2 mouse cellular contexts compared by ENCODE assay signal in the genomic region with DNA sequence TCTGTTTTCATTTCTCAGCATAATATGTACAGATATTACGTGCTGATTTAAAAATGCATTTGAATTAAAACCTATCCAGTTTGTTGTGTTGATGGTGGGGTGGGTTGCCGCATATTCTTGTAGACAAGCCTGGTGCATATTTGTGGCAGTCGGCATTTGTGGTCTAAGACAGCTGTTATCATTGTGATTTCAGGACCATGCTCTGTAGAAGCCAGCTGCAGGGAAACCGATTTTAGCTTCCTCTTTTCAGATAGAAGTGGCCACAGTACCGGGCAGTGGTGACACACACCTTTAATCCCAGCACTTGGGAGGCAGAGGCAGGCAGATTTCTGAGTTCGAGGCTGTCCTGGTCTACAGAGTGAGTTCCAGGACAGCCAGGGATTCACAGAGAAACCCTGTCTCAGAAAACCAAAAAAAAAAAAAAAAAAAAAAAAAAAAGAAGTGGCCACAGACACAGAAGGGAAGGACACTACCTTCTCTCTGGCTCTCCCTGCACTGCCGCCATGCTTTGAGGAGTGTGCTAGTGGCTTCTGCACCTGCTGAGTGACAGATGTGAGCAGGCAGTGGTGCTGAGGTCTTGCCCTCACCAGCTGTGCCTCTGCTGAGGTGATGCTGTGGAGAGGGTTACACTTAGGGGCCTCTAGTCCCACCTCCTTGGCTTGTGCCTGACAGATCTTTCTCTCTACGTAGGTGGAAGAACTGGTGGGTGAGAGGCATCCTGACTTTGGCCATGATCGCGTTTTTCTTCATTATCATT.
A peak's percentile ranks its signal among the peaks of the same experiment; 100 is the strongest.
TF ChIP-seq lines count a peak whose summit lies in the region.

No protein-coding gene starts in this region.

TF ChIP-seq in MEL, 35 proteins besides CTCF, POLR2A, EP300 and RAD21 (continued from another document):
- no peak for TF ChIP-seq USF2 (IDR thresholded peaks at IDR 0.05; ENCODE audit: borderline replicate concordance in 1 of 2, insufficient read depth in 1 of 2, low read depth in 1 of 2, low read length in 2 of 2)
- peak; percentile 80 for TF ChIP-seq GATA1 (IDR thresholded peaks at IDR 0.05; ENCODE audit: low read depth, low read length)
- TF ChIP-seq MAFK (IDR thresholded peaks at IDR 0.05; ENCODE audit: borderline replicate concordance, low read depth, low read length), result no peak
- no peak for TF ChIP-seq SMC3 (IDR thresholded peaks at IDR 0.05; ENCODE audit: low read depth, low read length)
- no peak; the same call in 1 of the 2 replicates for TF ChIP-seq BHLHE40 (IDR thresholded peaks at IDR 0.05; ENCODE audit: borderline replicate concordance, low read depth, low read length)
- TF ChIP-seq CHD2 (IDR thresholded peaks at IDR 0.05; ENCODE audit: low read length), result no peak
- TF ChIP-seq MAX (IDR thresholded peaks at IDR 0.05; ENCODE audit: low read length), result no peak
- peak; percentile 55; the same call in 1 of the 2 replicates for TF ChIP-seq SIN3A (IDR thresholded peaks at IDR 0.05; ENCODE audit: low read length)
- peak; percentile 89 for TF ChIP-seq RCOR1 (IDR thresholded peaks at IDR 0.05; ENCODE audit: low read depth, low read length)
- TF ChIP-seq ZKSCAN1 (IDR thresholded peaks at IDR 0.05; ENCODE audit: low read depth, low read length), result no peak
- no peak for TF ChIP-seq NRF1 (IDR thresholded peaks at IDR 0.05; ENCODE audit: insufficient read depth, low read depth, low read length, poor library complexity, severe bottlenecking)
- TF ChIP-seq MYB (IDR thresholded peaks at IDR 0.05; ENCODE audit: low read depth, low read length), result 0 out of 2 replicates have a peak, but pooled peaks have one; percentile 29
- TF ChIP-seq ZNF384 (IDR thresholded peaks at IDR 0.05; ENCODE audit: low read depth, low read length), result no peak; the same call in 1 of the 2 replicates
- TF ChIP-seq UBTF (IDR thresholded peaks at IDR 0.05; ENCODE audit: borderline replicate concordance, insufficient read depth, low read depth, low read length), result no peak
- peak; percentile 93 for TF ChIP-seq TAL1 (IDR thresholded peaks at IDR 0.05; ENCODE audit: low read length)
- peak; percentile 92 for TF ChIP-seq TCF12 (IDR thresholded peaks at IDR 0.05; ENCODE audit: low read depth, low read length)
- TF ChIP-seq USF1 (IDR thresholded peaks at IDR 0.05; ENCODE audit: low read depth, low read length), result no peak
- peak; percentile 93 for TF ChIP-seq ETS1 (IDR thresholded peaks at IDR 0.05; ENCODE audit: low read depth, low read length)
- TF ChIP-seq KAT2A (conservative IDR thresholded peaks at IDR 0.05; ENCODE audit: low read depth, low read length), result no peak
- TF ChIP-seq POLR2AphosphoS2 (IDR thresholded peaks at IDR 0.05; ENCODE audit: low read length), result no peak
- TF ChIP-seq CHD1 (IDR thresholded peaks at IDR 0.05; ENCODE audit: low read depth, low read length), result no peak

TF ChIP-seq in myocyte, 11 proteins besides CTCF, POLR2A, EP300 and RAD21 (continued from another document):
- peak in 2 of 3 experiments; percentile 12 to 56 for TF ChIP-seq MYOD1 (IDR thresholded peaks at IDR 0.05; ENCODE audit: control insufficient read depth in 1 of 3, insufficient read length in 2 of 3, low read depth in 2 of 3)
- peak; percentile 21 for TF ChIP-seq TCF12 (IDR thresholded peaks at IDR 0.05; ENCODE audit: insufficient read depth, poor library complexity, severe bottlenecking)
- peak; percentile 16 for TF ChIP-seq TCF3 (IDR thresholded peaks at IDR 0.05; ENCODE audit: insufficient read length, low read depth)
